Mouse (Mus musculus): ENCODE measurements around the gene Hoxa6. TPM values are rescaled to one million over a fixed set of nuclear protein-coding genes. Genes with fewer than 3 reads are reported as not detected.

The Hoxa6 gene
- polyA plus RNA-seq, 1 experiment from 2014 or later, result 1.2 TPM

DNA sequence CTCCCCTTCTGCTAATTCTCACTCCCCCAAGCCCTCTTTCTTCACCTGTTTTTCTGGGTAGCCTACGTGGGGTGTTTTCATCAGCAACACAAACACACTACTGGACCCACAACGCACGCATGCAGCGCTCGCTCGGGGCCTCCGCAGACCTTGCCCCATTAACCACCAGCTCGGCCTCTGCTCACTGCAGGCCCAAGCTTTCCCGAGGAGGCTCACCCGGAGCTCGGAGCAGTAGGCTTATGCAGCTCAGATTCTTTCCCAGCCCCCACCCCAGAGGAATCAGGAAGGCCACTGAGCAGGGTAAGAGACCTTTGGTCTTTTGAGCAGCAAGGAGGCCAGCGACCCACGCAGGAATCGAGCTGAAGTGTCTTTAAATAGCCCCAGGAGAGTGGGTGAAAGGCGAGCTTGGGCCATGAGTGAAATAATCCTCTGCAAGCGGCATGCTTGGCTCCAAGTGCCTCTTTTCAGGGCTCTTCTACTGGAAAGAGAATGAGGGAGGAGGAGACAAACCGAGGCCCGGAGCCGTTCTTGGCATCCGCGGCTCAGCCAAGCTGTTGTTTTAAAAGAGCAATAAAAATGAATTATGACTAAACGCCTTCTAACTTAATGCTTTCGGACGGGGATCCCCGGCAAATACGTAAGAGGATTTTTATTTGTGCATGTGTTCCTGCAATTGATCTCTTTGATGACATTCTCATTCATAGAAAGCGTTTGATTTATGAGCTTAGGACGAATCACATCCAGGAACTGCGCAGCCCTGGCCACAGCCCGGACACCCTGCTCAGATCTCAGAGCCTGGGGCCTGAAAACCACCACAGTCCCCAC, 47.8 kb downstream of the Hoxa6 start:
- peak; percentile 21; the same call in 1 of the 2 replicates for ATAC-seq (ENCODE audit: low FRiP score, low read depth)
- WGBS, result 3% methylated on average over 30 of the region's 30 CpGs
- Histone ChIP-seq H3K4me3 (peak overlapping the region; percentile 72), H3K4me2 (replicated peaks) (peak overlapping the region; percentile 100), H3K9me3 (no peaks in the 10 kb centered on the region), H3K27me3 (peaks cover 87% of the 10 kb centered on the region), H3K27ac (no peak overlapping the region), H3K36me3 (no peaks in the 10 kb centered on the region), H3K4me1 (peaks cover 64% of the 10 kb centered on the region), H3K9ac (peak overlapping the region; percentile 31; the same call in 1 of the 2 replicates)

DNA sequence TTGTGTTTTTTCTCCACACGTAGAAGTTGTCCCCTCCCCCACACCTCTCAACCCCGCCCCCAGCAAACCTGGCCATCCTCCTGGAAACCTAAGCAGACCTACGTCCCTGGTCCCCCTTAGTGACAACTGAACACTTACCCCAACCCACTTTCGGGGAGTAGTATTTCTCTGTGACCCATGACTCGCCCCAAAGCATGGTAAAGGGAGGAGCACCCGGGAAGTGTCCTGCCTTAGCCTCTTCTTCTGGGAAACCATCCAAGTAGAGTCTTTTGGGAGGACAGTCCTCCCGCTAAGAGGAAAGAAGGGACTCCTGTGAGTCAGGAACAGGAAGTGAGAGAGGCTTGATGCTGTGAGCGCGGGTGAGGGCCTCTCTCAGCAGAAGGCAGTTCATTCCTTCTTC, 48.5 kb downstream of the Hoxa6 start:
- Histone ChIP-seq H3K9ac (no peak overlapping the region), H3K27ac (no peak overlapping the region), H3K9me3 (no peaks in the 10 kb centered on the region), H3K27me3 (peaks cover 89% of the 10 kb centered on the region), H3K36me3 (no peaks in the 10 kb centered on the region), H3K4me2 (replicated peaks) (peak overlapping the region; percentile 100), H3K4me1 (peaks cover 59% of the 10 kb centered on the region), H3K4me3 (peak overlapping the region; percentile 72; the same call in 1 of the 2 replicates)
- no peak for ATAC-seq (ENCODE audit: low FRiP score, low read depth)
- 14% methylated on average over 9 of the region's 9 CpGs for WGBS

DNA sequence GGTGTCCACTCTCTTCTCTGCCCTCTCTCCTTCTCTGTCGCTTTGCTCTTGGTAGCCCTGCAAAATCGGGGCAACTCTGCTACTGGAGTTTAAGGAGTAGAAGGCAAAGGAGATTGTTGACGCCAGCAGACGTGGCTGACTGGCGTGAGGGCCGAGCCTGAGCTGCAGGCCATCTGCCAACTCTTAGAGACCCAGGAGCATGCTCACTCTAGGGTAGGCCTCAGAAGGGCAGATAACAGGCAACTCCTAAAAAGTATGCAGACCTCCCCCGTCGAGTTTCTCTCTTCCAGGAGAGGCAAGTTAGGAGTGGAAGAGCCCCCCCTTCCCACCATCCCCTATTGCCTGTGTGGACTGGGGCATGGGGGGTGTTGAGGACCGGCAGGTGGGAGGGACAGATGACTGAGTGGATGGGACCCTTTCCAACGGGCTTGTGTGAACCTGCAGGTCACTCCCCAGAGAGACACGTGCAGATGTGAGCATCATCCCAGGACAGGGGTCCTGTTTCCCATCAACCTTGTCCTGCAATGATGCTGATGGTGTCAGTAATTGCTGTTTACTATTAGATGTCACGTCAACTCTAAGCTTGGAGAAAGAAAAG, 49.3 kb downstream of the Hoxa6 start:
- Histone ChIP-seq H3K36me3 (no peaks in the 10 kb centered on the region), H3K9me3 (no peaks in the 10 kb centered on the region), H3K27me3 (peaks cover 89% of the 10 kb centered on the region), H3K27ac (no peak overlapping the region), H3K4me1 (peaks cover 52% of the 10 kb centered on the region), H3K4me2 (replicated peaks) (peak overlapping the region; percentile 100), H3K9ac (peak overlapping the region; percentile 67; the same call in 1 of the 2 replicates), H3K4me3 (peak overlapping the region; percentile 72)
- ATAC-seq (ENCODE audit: low FRiP score, low read depth), result 0 out of 2 replicates have a peak, but pooled peaks have one; percentile 9
- 9% methylated on average over 12 of the region's 12 CpGs for WGBS

GRCm38 (mm10) chr6:52158276-52159051, 50.1 kb downstream of the Hoxa6 start, which contains the start of gene Hoxa1:
TSS of gene Hoxa1 (minus strand) at chr6:52158317.
- Histone ChIP-seq H3K9me3 (no peaks in the 10 kb centered on the region), H3K9ac (peak within 1 kb of the TSS; percentile 67), H3K4me2 (replicated peaks) (peak within 1 kb of the TSS; percentile 100), H3K36me3 (no peaks in the 10 kb centered on the region), H3K4me1 (peaks cover 45% of the 10 kb centered on the region), H3K4me3 (peak within 1 kb of the TSS; percentile 72), H3K27ac (peak within 1 kb of the TSS; percentile 10; the same call in 1 of the 2 replicates), H3K27me3 (peaks cover 89% of the 10 kb centered on the region)
- peak; percentile 84 for ATAC-seq (ENCODE audit: low FRiP score, low read depth)
- WGBS, result under 1% methylated on average over 55 of the region's 55 CpGs

DNA sequence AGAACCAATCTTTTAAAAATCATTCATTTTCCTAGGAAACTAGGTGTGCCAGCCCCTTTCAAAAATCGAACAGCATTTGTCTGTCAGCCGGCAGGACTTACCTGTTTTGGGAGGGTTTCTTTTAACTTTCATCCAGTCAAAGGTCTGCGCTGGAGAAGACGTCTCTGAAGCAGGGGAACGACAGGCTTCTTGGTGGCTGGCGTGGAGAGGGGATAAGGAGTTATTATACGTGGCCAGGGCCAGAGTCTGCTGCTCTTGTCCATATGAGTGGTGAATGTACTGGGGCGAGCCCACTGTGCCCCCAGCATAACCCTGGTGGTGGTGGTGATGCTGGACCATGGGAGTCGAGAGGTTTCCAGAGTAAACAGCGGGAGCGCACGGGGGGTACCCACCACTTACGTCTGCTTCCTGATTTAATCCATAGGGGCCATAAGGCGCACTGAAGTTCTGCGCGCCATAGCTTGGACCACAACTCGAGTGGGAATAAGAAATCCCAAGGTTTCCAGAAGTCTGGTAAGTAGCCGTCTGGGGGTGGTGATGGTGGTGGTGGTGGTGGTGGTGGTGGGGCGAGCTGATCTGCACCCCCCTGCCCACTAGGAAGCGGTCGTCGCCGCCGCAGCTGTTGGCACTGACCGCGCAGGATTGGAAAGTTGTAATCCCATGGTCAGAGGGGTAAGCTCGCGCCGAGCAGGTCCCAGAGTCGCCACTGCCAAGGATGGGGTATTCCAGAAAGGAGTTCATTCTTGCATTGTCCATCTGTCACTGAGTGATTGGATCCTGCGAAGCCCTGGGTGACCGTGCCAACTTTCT, 50.9 kb downstream of the Hoxa6 start:
- Histone ChIP-seq H3K9ac (no peak overlapping the region), H3K36me3 (no peaks in the 10 kb centered on the region), H3K27me3 (peaks cover 89% of the 10 kb centered on the region), H3K9me3 (no peaks in the 10 kb centered on the region), H3K4me2 (replicated peaks) (peak overlapping the region; percentile 100), H3K4me1 (peaks cover 38% of the 10 kb centered on the region), H3K27ac (no peak overlapping the region), H3K4me3 (peak overlapping the region; percentile 72)
- under 1% methylated on average over 32 of the region's 32 CpGs for WGBS
- no peak for ATAC-seq (ENCODE audit: low FRiP score, low read depth)

DNA sequence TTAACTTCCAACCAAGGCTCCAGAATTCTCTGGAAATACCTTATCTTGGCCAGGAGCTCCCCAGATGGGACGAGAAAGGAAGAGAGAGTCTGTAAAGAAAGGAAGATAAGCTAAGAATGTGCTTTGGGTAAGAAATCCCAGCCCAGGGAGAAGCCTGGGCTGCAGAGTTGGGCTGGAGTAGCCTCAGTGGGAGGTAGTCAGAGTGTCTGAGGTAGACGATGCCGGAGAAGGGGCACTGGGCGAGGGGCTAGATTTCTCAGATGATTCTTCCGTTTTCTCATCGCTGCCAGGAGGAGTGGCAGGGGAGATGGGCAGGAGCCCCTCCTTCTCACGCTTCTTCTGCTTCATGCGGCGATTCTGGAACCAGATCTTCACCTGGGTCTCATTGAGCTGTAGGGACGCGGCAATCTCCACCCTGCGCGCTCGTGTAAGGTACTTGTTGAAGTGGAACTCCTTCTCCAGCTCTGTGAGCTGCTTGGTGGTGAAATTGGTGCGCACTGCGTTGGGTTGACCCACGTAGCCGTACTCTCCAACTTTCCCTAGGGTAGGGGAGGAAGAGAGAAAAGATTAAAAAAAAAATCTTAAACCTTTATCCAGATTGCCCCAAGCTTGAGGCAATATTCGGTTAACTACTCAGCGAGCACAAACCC, 51.8 kb downstream of the Hoxa6 start:
- no peaks in the 10 kb centered on the region for H3K9me3 ChIP-seq
- no peak for ATAC-seq (ENCODE audit: low FRiP score, low read depth)
- peak overlapping the region; percentile 72 for H3K4me3 ChIP-seq
- no peaks in the 10 kb centered on the region for H3K36me3 ChIP-seq
- no peak overlapping the region; the same call in 1 of the 2 replicates for H3K4me2 ChIP-seq (replicated peaks)
- H3K27ac ChIP-seq, result no peak overlapping the region
- 3% methylated on average over 20 of the region's 20 CpGs for WGBS
- peaks cover 92% of the 10 kb centered on the region for H3K27me3 ChIP-seq
- no peak overlapping the region for H3K9ac ChIP-seq
- peaks cover 38% of the 10 kb centered on the region for H3K4me1 ChIP-seq

MicroRNAs encoded within 50 kb of the gene (microRNA counts, 519-probe panel; counts per million panel counts)
- 5,296 counts per million, percentile 95 among the panel's probes with 10 or more counts for microRNA mmu-miR-196b

Small RNAs within 50 kb of the gene (microRNA-seq; reads per million reads assigned to microRNA genes)
- 74,093 reads per million, percentile 99 among the genes with 10 or more reads in this experiment for gene Mir196b

Other genes with a start within 250 kb of the Hoxa6 start
- gene Skap2, start 196.2 kb downstream of the Hoxa6 start, polyA plus RNA-seq (2015; fragmentation: Nextera tagmentation; extraction: Ambion mirVana), result 14.2 and 14.8 TPM in 2 replicates
- gene Hoxa1, start 50.4 kb downstream of the Hoxa6 start, polyA plus RNA-seq (2015; fragmentation: Nextera tagmentation; extraction: Ambion mirVana), result 1.1 and 1.5 TPM in 2 replicates
- 1.5 and 2.5 TPM in 2 replicates for gene Hoxa2, start 43.9 kb downstream of the Hoxa6 start, polyA plus RNA-seq (2015; fragmentation: Nextera tagmentation; extraction: Ambion mirVana)
- 0.66 and 0.71 TPM in 2 replicates for gene 5730596B20Rik, start 31.2 kb downstream of the Hoxa6 start, polyA plus RNA-seq (2015; fragmentation: Nextera tagmentation; extraction: Ambion mirVana)
- 0.52 and 0.96 TPM in 2 replicates for gene Hoxa4, start 17.0 kb downstream of the Hoxa6 start, polyA plus RNA-seq (2015; fragmentation: Nextera tagmentation; extraction: Ambion mirVana)
- 4.8 and 5.3 TPM in 2 replicates for gene Hoxa5, start 4.1 kb downstream of the Hoxa6 start, polyA plus RNA-seq (2015; fragmentation: Nextera tagmentation; extraction: Ambion mirVana)
- 5.9 and 6.3 TPM in 2 replicates for gene Hoxa3, start 4.6 kb upstream of the Hoxa6 start, polyA plus RNA-seq (2015; fragmentation: Nextera tagmentation; extraction: Ambion mirVana)
- gene Gm28308, start 4.6 kb upstream of the Hoxa6 start, polyA plus RNA-seq (2015; fragmentation: Nextera tagmentation; extraction: Ambion mirVana), result 0.29 TPM in 1 of 2 replicates, not detected in the other
- gene Hoxa7, start 13.1 kb upstream of the Hoxa6 start, polyA plus RNA-seq (2015; fragmentation: Nextera tagmentation; extraction: Ambion mirVana), result 11.8 and 13.1 TPM in 2 replicates
- 58.3 and 63.5 TPM in 2 replicates for gene Hoxa9, start 22.4 kb upstream of the Hoxa6 start, polyA plus RNA-seq (2015; fragmentation: Nextera tagmentation; extraction: Ambion mirVana)
- gene Hoxa10, start 32.1 kb upstream of the Hoxa6 start, polyA plus RNA-seq (2015; fragmentation: Nextera tagmentation; extraction: Ambion mirVana), result 191 and 207 TPM in 2 replicates
- gene Hoxa11, start 37.1 kb upstream of the Hoxa6 start, polyA plus RNA-seq (2015; fragmentation: Nextera tagmentation; extraction: Ambion mirVana), result 44.5 and 55.0 TPM in 2 replicates
- gene Hoxa13, start 52.2 kb upstream of the Hoxa6 start, polyA plus RNA-seq (2015; fragmentation: Nextera tagmentation; extraction: Ambion mirVana), result 24.5 and 27.7 TPM in 2 replicates
- gene Evx1, start 104.8 kb upstream of the Hoxa6 start, polyA plus RNA-seq (2015; fragmentation: Nextera tagmentation; extraction: Ambion mirVana), result 0.89 and 1.4 TPM in 2 replicates

Measured in limb, embryonic 13.5 days (tissue).